Mouse (Mus musculus): ENCODE measurements around the gene Tecpr2. TPM values are rescaled to one million over a fixed set of nuclear protein-coding genes. Genes with fewer than 3 reads are reported as not detected.

Gene Tecpr2
- total RNA-seq, 2 experiments from 2014 or later: 42.6 to 45.2 TPM

DNA sequence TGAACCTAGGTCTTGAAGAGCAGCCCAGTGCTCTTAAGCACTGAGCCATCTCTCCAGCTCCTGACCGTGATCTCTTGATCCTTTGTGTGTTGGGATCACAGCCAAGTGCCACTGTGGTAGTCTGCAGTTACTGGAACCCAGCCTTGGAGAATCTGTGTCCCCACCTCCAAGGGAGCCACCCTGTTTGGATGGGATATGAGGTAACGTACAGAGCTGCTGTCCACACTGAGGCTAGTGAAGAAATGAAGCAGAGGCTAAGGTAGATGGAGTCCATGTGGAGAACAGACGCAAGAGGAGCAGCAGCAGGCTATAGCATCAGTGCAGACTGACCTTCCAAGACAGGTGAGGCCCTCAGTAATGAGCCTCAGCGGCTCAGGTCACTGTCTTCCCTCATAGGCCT is 84.8 kb downstream of the Tecpr2 start:
- intact Hi-C loops (cut with DNase I): no loop called here
- DNase-seq (ENCODE audit: low spot score in 2 of 2): no peak

GRCm38 (mm10) chr12:110974295-110974694 is 85.2 kb downstream of the Tecpr2 start:
- intact Hi-C loops (cut with DNase I): no loop called here
- DNase-seq (ENCODE audit: low spot score in 2 of 2): no peak

- intact Hi-C loops (cut with DNase I): no loop called here
These were observed 85.7 kb downstream of the Tecpr2 start for GRCm38 (mm10) chr12:110974726-110975125.

GRCm38 (mm10) chr12:110975385-110975784 is 86.3 kb downstream of the Tecpr2 start:
- no peak for DNase-seq (ENCODE audit: low spot score in 2 of 2)
- intact Hi-C loops (cut with DNase I): no loop called here

More at GRCm38 (mm10) chr12:110974726-110975125, 85.7 kb downstream of the Tecpr2 start:
- DNase-seq (ENCODE audit: low spot score in 2 of 2): no peak

GRCm38 (mm10) chr12:110975838-110976468 is 86.9 kb downstream of the Tecpr2 start:
- DNase-seq (ENCODE audit: low spot score in 2 of 2): no peak
- intact Hi-C loops (cut with DNase I): no loop called here

DNA sequence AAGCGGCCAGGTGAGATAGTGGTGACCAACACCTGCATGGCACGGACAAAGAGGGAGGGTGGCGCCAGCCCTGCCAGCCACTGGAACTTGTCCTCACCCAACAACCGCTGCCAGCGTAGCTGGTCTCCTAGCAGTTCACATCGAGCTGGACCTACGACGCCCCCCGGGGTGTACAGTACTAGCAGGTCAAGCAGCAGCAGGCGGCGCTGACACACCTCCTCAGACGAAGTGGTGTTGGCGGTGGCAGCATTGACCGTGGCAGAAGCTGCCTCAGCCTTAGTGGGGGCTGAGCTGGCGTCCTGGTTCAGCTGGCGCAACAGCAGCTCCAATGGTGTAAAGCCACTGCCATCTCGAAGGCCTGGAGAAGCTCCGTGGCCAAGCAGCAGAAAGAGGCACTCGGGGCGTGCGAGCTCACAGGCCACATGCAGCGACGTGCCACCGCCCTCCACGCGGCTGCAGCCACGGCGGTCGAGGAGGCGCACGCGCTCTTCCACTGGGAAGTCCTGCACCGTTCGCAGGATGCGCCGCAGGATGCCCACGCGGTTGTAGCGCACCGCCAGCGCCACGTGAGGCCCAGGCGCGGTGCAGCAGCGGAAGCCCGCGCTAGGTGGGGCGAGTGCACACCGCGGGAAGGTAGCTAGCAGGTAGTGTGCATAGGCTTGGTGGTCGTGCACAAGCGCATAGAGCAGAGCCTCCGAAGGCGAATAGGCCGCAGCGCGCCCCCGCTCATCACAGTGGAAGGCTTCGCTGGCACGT is 87.7 kb downstream of the Tecpr2 start:
- no peak for DNase-seq (ENCODE audit: low spot score in 2 of 2)
- intact Hi-C loops (cut with DNase I): no loop called here

GRCm38 (mm10) chr12:110977345-110977733 is 88.3 kb downstream of the Tecpr2 start:
- intact Hi-C loops (cut with DNase I): no loop called here
- DNase-seq (ENCODE audit: low spot score in 2 of 2): no peak

DNA sequence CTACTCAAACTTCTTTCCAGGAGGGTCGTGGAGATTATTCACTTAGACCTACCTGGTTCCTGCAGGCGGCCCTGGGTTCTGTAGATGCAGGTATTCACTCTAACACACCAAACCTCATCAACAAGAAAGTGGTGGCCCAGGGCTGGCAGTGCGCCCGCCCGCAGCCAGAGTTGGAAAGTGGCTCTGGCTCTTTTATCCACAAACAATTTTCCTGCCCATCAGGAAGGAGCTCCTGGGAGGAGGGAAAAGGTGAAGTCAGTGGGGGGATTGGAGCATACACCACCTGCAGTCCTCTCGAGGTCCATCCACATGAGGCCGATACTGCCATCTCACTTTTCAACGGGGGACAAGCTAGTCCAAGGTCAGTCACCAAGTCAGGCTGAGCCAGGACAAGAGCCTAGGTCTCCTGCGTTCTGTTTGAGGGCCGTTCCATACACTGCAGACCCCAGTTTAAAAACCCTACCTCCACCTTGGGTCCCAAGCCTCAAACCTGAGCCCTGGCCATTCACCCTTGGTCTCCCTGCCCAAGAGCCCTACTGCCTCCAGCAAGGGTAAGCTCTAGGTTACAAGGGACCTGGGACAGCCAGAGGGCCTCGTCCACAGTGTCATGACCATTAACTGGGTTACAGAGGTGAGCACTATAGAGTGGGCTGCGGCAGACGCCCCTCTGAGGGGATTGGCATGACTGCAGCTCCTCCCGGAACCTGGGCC is 89.0 kb downstream of the Tecpr2 start:
- DNase-seq (ENCODE audit: low spot score in 2 of 2): no peak
- intact Hi-C loops (cut with DNase I): no loop called here

GRCm38 (mm10) chr12:110978607-110979406 is 89.7 kb downstream of the Tecpr2 start, which contains the start of gene Ankrd9:
Ankrd9 (minus strand) TSS chr12:110979040.
- intact Hi-C loops (cut with DNase I): no loop called here
- DNase-seq (ENCODE audit: low spot score in 2 of 2): peak; percentile 88 to 90

GRCm38 (mm10) chr12:110979808-110980207 is 90.7 kb downstream of the Tecpr2 start:
- no peak for DNase-seq (ENCODE audit: low spot score in 2 of 2)
- intact Hi-C loops (cut with DNase I): no loop called here

DNA sequence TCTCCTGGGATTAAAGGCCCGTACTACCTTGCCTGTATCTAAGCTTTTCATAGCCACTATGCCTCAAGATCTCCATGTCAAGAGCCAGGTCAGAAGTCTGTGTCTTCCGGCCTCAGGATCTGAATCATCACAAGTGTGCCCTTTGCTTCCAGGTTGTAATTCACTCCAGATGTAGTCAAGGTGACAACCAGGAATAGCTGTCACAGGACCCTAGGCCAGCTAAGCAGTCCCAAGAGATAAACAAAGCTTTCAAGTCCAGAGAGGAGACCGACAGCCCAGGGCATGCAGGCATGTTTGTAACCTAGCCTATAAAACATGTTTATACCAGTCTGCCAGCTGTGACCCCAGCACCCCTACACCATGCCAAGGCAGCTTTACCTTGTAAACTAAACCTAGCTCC is 92.7 kb downstream of the Tecpr2 start:
- intact Hi-C loops (cut with DNase I): no loop called here
- DNase-seq (ENCODE audit: low spot score in 2 of 2): no peak

GRCm38 (mm10) chr12:110983083-110983482 is 94.0 kb downstream of the Tecpr2 start:
- intact Hi-C loops (cut with DNase I): no loop called here
- DNase-seq (ENCODE audit: low spot score in 2 of 2): no peak

GRCm38 (mm10) chr12:110983714-110984113 is 94.7 kb downstream of the Tecpr2 start:
- intact Hi-C loops (cut with DNase I): no loop called here
- no peak for DNase-seq (ENCODE audit: low spot score in 2 of 2)

DNA sequence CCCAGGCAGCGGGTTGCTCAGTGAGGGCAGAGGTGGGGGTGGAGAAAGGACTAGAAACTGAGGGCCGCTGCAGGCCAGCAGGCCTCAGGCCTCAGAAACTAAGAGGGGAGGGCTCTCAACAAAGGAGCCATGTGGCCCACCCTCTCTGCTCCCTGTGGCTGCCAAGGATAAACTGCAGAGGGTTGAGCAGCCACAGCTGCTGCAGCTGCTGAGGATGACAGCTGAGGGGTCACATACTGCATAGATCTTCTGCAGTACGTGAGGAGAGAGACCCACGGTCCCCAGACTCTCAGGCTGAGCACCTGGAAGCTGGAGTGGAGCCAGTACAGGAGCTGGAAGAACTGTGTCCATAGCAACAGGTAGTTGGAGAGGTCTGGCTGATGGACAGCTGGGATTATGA is 95.5 kb downstream of the Tecpr2 start:
- DNase-seq (ENCODE audit: low spot score in 2 of 2): no peak
- intact Hi-C loops (cut with DNase I): no loop called here

DNA sequence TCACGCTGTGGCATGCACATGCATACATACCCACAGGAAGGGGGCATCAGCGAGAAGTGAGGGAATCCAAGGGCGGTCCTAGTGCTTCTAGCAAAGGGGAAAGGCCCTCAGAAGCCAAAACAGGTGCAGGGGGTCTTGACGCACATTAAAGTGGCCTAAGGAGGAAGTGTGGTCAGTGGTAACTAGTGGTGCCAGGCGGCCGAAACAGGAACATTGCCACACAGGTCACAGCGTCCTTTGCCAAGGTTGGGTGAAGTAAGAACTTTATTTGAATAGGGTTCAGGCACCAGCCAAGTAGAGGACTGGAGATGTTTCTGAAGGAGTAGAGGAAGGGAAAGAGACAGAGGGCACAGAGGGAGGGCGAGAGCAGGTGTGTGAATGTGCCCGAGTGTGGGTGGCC is 96.1 kb downstream of the Tecpr2 start:
- no peak for DNase-seq (ENCODE audit: low spot score in 2 of 2)
- intact Hi-C loops (cut with DNase I): no loop called here

GRCm38 (mm10) chr12:110986536-110987425 is 97.7 kb downstream of the Tecpr2 start:
- intact Hi-C loops (cut with DNase I): no loop called here
- no peak for DNase-seq (ENCODE audit: low spot score in 2 of 2)

GRCm38 (mm10) chr12:110989409-110989808 is 100.3 kb downstream of the Tecpr2 start:
- DNase-seq (ENCODE audit: low spot score in 2 of 2): no peak
- intact Hi-C loops (cut with DNase I): no loop called here

DNA sequence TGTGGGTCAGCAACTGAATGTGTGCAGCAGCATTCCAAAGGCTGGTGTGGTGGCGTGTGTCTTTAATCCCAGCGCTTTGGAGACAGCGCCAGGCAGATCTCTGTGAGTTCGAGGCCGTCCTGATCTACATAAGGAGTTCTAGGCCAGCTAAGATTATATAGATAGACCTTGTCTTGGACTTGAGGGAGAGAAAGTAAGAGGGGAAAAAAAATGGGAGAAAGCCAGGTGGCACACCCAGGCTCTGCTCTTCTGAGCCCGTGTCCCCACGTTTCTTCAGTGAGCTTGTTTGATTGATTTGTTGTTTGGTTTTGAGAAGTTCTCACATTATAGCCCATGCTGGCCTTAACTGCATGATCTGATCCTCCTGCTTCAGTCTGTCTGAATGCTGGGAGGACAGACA is 101.4 kb downstream of the Tecpr2 start:
- intact Hi-C loops (cut with DNase I): loop anchor here (5.0 kb wide), 1 partner anchor 47 kb away; the partner anchor contains the start of gene Rcor1
- DNase-seq (ENCODE audit: low spot score in 2 of 2): no peak
